Mouse (Mus musculus) E14TG2a.4 (cell line): ENCODE measurements at regions not wholly inside any gene's neighbourhood (a gene's known extent, or its start where the extent isn't known, plus 50 kb on each side); places are given as distances from the start of the nearest gene placed in this dataset.

Experiments used
- CTCF ChIP-seq: conservative IDR thresholded peaks from 2 replicates; pipeline ENCODE4 v1.5.1; 2014; ENCODE audit warnings: low read length
- NANOG ChIP-seq: IDR thresholded peaks from 2 replicates; pipeline ENCODE4 v1.6.1; 2014; ENCODE audit warnings: borderline replicate concordance, low read length, mixed read lengths
- POU5F1 ChIP-seq: IDR thresholded peaks from 2 replicates; pipeline ENCODE4 v1.6.1; 2014; ENCODE audit warnings: low read length, borderline replicate concordance

GRCm38 (mm10) chr4:106007334-106008190, 217.9 kb downstream of the Gm12728 start:
- TF ChIP-seq CTCF (no peak), POU5F1 (no peak), NANOG (no peak)
